Mouse (Mus musculus): ENCODE measurements at regions not wholly inside any gene's neighbourhood (a gene's known extent, or its start where the extent isn't known, plus 50 kb on each side); places are given as distances from the start of the nearest gene placed in this dataset.

DNA sequence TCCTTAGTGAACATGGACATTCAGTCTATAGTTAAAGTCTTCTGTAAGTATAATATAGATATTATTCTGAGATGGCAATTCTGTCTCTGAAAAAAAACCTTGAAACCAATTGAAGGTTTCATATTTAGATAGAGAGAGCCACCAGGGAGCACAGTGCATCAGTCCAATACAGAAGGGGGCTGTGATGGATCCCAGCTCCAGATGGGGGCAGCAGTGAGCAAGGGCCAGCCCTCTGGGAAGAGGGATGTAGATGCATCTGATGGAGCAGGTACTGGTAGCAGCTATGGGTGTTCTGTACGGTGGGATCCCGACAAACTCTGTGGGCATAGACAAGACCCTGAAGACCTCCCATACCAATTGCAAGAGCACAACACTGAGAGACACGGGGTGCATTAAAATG, 76.0 kb downstream of the Barhl2 start:
- H3K4me2 ChIP-seq (replicated peaks; ENCODE audit: low read depth, low read length, severe bottlenecking), result no peak overlapping the region
- WGBS, result 84% methylated on average over 3 of the region's 3 CpGs
- H3K27ac ChIP-seq (replicated peaks; ENCODE audit: low read depth, low read length), result no peak overlapping the region
- H3K4me3 ChIP-seq (replicated peaks; ENCODE audit: low read length), result no peak overlapping the region
- no peaks in the 10 kb centered on the region for H3K36me3 ChIP-seq (ENCODE audit: control insufficient read depth, insufficient read depth, low read length)
- H3K4me1 ChIP-seq (ENCODE audit: control insufficient read depth, insufficient read depth, low read length), result 0 out of 2 replicates have a peak, but pooled peaks cover 3% of the 10 kb centered on the region
- H3K27me3 ChIP-seq (ENCODE audit: control insufficient read depth, insufficient read depth, low read length), result no peaks in the 10 kb centered on the region
- H3K9ac ChIP-seq (ENCODE audit: low read depth, low read length, severe bottlenecking), result no peak overlapping the region
- DNase-seq (ENCODE audit: low spot score) (no peak), ATAC-seq (ENCODE audit: low FRiP score, low read depth) (no peak)
- H3K9me3 ChIP-seq (ENCODE audit: control insufficient read depth, low read length), result no peaks in the 10 kb centered on the region
- TF ChIP-seq POLR2A (IDR thresholded peaks at IDR 0.05; ENCODE audit: borderline replicate concordance, extremely low read depth, insufficient read depth, insufficient read length), result no peak

DNA sequence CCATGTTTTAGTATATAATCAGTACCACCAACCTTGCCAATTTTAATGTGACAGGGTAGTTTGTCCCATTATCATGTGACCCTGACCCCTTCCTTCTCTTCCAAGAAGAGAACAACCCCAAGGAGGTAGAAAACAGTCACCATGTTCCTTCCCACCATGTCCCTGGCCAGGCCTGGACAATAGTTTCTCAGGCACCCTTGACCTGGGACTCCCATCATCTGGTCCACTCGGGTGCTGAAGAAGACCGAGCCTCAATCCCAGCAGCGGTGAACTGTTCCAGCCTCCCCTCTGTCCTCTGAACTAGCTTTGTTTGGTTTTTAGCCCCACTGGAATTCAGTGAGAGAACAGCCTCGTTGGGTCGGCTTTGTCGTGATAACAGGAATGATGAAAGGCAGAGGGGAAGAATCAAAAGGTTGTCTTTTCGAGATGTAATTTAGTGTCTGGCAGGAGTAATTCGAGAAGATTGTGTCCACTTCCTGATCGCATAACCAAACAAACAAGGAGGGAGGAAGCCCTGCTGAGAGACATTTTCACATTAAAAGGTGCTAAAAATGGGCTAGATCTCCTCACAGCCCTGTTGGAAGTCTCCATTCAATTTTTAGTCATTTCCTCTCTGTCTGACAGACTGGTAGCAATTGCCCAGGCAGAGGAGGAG, 77.2 kb downstream of the Barhl2 start:
- no peak overlapping the region for H3K27ac ChIP-seq (replicated peaks; ENCODE audit: low read depth, low read length)
- DNase-seq (ENCODE audit: low spot score), result no peak
- H3K36me3 ChIP-seq (ENCODE audit: control insufficient read depth, insufficient read depth, low read length), result no peaks in the 10 kb centered on the region
- H3K4me1 ChIP-seq (ENCODE audit: control insufficient read depth, insufficient read depth, low read length), result 0 out of 2 replicates have a peak, but pooled peaks cover 3% of the 10 kb centered on the region
- no peaks in the 10 kb centered on the region for H3K9me3 ChIP-seq (ENCODE audit: control insufficient read depth, low read length)
- 20% methylated on average over 9 of the region's 9 CpGs for WGBS
- no peak overlapping the region for H3K9ac ChIP-seq (ENCODE audit: low read depth, low read length, severe bottlenecking)
- no peaks in the 10 kb centered on the region for H3K27me3 ChIP-seq (ENCODE audit: control insufficient read depth, insufficient read depth, low read length)
- no peak for TF ChIP-seq POLR2A (IDR thresholded peaks at IDR 0.05; ENCODE audit: borderline replicate concordance, extremely low read depth, insufficient read depth, insufficient read length)
- no peak for ATAC-seq (ENCODE audit: low FRiP score, low read depth)
- no peak overlapping the region for H3K4me2 ChIP-seq (replicated peaks; ENCODE audit: low read depth, low read length, severe bottlenecking)
- no peak overlapping the region for H3K4me3 ChIP-seq (replicated peaks; ENCODE audit: low read length)

DNA sequence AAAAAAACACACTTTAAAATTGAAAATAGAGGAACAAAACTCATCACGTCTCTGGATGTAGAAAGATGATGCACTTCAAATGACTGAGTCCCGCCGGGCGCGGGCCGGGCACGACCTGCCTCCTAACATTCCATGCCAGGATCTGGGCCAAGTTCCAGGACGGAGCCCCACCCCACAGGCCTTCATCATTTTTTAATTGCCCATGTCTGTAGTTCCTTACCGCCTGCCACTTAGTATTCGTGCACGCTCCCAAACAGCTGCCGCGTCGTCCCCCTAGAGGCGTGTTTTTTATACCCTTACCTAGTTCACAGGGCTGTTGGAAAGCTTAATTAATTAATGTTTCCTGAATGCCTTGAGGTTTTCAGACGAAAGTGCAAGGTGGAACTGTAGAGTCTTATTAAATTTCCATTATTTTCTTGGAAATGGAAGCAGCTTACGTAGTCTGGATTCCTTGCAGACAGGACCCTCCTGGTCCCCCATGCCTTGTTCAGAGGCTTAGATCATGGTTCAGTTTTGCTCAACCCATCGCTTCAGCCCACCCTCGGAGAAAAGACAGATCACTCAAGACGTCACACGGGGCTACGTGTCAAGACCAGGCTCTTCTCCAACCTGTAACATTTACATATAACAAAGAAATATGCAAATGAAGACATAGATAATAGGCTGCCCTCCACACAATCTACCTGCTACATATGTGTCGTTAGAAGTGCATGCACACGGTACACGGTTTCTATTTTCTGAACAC, 81.0 kb downstream of the Barhl2 start:
- 46% methylated on average over 25 of the region's 25 CpGs for WGBS
- H3K4me3 ChIP-seq (replicated peaks; ENCODE audit: low read length), result no peak overlapping the region
- no peak overlapping the region for H3K27ac ChIP-seq (replicated peaks; ENCODE audit: low read depth, low read length)
- H3K4me1 ChIP-seq (ENCODE audit: control insufficient read depth, insufficient read depth, low read length), result 0 out of 2 replicates have a peak, but pooled peaks cover 3% of the 10 kb centered on the region
- no peaks in the 10 kb centered on the region for H3K9me3 ChIP-seq (ENCODE audit: control insufficient read depth, low read length)
- no peak for ATAC-seq (ENCODE audit: low FRiP score, low read depth)
- no peak for TF ChIP-seq POLR2A (IDR thresholded peaks at IDR 0.05; ENCODE audit: borderline replicate concordance, extremely low read depth, insufficient read depth, insufficient read length)
- 0 out of 2 replicates have a peak overlapping the region, but pooled peaks have one; percentile 2 for H3K4me2 ChIP-seq (replicated peaks; ENCODE audit: low read depth, low read length, severe bottlenecking)
- H3K36me3 ChIP-seq (ENCODE audit: control insufficient read depth, insufficient read depth, low read length), result no peaks in the 10 kb centered on the region
- DNase-seq (ENCODE audit: low spot score), result no peak
- no peak overlapping the region for H3K9ac ChIP-seq (ENCODE audit: low read depth, low read length, severe bottlenecking)
- H3K27me3 ChIP-seq (ENCODE audit: control insufficient read depth, insufficient read depth, low read length), result no peaks in the 10 kb centered on the region

DNA sequence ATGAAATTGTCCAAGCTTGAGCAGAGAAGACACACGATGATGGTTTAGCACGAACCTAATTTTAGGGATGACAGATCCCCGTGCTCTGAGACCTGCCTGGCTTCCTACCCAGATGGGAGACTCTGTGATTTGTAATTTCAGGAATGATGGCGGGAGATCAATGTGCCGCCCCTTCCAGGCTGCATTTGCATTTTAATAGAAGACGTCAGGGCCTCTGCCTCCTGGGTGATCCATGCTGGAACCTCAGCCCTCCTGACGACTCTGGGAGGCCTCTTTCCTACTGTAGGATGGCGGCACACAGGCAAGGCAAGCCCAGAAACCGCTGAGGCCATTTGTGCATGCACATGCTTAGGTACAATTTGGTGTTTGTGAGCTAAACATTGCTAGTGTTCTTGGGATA, 90.1 kb downstream of the Barhl2 start:
- no peaks in the 10 kb centered on the region for H3K36me3 ChIP-seq (ENCODE audit: control insufficient read depth, insufficient read depth, low read length)
- DNase-seq (ENCODE audit: low spot score) (no peak), ATAC-seq (ENCODE audit: low FRiP score, low read depth) (no peak)
- no peak overlapping the region for H3K4me2 ChIP-seq (replicated peaks; ENCODE audit: low read depth, low read length, severe bottlenecking)
- H3K4me1 ChIP-seq (ENCODE audit: control insufficient read depth, insufficient read depth, low read length), result no peaks in the 10 kb centered on the region
- no peaks in the 10 kb centered on the region for H3K27me3 ChIP-seq (ENCODE audit: control insufficient read depth, insufficient read depth, low read length)
- no peak overlapping the region for H3K4me3 ChIP-seq (replicated peaks; ENCODE audit: low read length)
- H3K9me3 ChIP-seq (ENCODE audit: control insufficient read depth, low read length), result no peaks in the 10 kb centered on the region
- 35% methylated on average over 9 of the region's 9 CpGs for WGBS
- no peak overlapping the region for H3K9ac ChIP-seq (ENCODE audit: low read depth, low read length, severe bottlenecking)
- TF ChIP-seq POLR2A (IDR thresholded peaks at IDR 0.05; ENCODE audit: borderline replicate concordance, extremely low read depth, insufficient read depth, insufficient read length), result no peak
- no peak overlapping the region for H3K27ac ChIP-seq (replicated peaks; ENCODE audit: low read depth, low read length)

DNA sequence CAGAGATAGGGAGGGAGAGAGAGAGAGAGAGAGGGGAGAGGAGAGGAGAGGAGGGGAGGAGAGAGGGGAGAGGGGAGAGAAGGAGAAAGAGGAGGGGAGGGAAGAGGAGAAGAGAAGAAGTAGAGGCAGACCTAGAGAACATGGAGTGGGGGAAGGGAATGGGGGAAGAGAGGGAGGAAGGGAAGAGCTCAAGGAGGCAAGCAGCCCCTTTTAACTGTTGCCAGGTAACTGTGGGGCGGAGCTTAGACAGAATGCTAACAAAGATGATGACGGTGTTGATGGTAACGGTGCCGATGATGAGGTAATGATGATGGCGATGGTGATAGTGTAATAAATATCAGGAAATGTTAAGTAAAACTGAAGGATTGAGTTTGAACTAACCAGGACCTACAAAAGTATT, 90.7 kb downstream of the Barhl2 start:
- Histone ChIP-seq H3K9ac (ENCODE audit: low read depth, low read length, severe bottlenecking) (no peak overlapping the region), H3K27ac (replicated peaks; ENCODE audit: low read depth, low read length) (no peak overlapping the region), H3K36me3 (ENCODE audit: control insufficient read depth, insufficient read depth, low read length) (no peaks in the 10 kb centered on the region), H3K4me2 (replicated peaks; ENCODE audit: low read depth, low read length, severe bottlenecking) (no peak overlapping the region), H3K27me3 (ENCODE audit: control insufficient read depth, insufficient read depth, low read length) (no peaks in the 10 kb centered on the region), H3K4me1 (ENCODE audit: control insufficient read depth, insufficient read depth, low read length) (no peaks in the 10 kb centered on the region), H3K4me3 (replicated peaks; ENCODE audit: low read length) (no peak overlapping the region), H3K9me3 (ENCODE audit: control insufficient read depth, low read length) (no peaks in the 10 kb centered on the region)
- TF ChIP-seq POLR2A (IDR thresholded peaks at IDR 0.05; ENCODE audit: borderline replicate concordance, extremely low read depth, insufficient read depth, insufficient read length), result no peak
- WGBS, result 64% methylated on average over 5 of the region's 5 CpGs
- no peak for DNase-seq (ENCODE audit: low spot score)
- ATAC-seq (ENCODE audit: low FRiP score, low read depth), result no peak
